Comparison of ENCODE assay signal across 8 mouse cellular contexts in genomic region chr1:38627683-38628361, GRCm38 (mm10). TPM values are rescaled to one million over a fixed set of nuclear protein-coding genes. Genes with fewer than 3 reads are reported as not detected.
DNase-seq lines count a peak whose midpoint lies in the region; ATAC-seq and TF ChIP-seq lines count a peak whose summit lies in the region.

No protein-coding gene starts in this region.

- no peak for TF ChIP-seq EP300 in lung, postnatal 0 days (IDR thresholded peaks at IDR 0.05)

- peak overlapping the region; percentile 79 for H3K9ac ChIP-seq in heart, embryonic 11.5 days (ENCODE audit: low read depth, low read length)
- peak overlapping the region; percentile 59 for H3K9ac ChIP-seq in lung, postnatal 0 days (replicated peaks; ENCODE audit: low read depth)

- ATAC-seq in heart, embryonic 11.5 days (replicated peaks; ENCODE audit: insufficient number of reproducible peaks, low FRiP score, low TSS enrichment) = peak; percentile 46; the same call in 1 of the 2 replicates
- peak; percentile 8; the same call in 1 of the 2 replicates for ATAC-seq in lung, postnatal 0 days

- no peak for TF ChIP-seq CTCF in lung, postnatal 0 days (IDR thresholded peaks at IDR 0.05)

- peaks cover 21% of the 10 kb centered on the region for H3K27me3 ChIP-seq in heart, embryonic 11.5 days (ENCODE audit: control insufficient read depth, insufficient read depth, low read length)
- no peaks in the 10 kb centered on the region for H3K27me3 ChIP-seq in lung, postnatal 0 days (replicated peaks; ENCODE audit: insufficient read depth, low read length)
- no peaks in the 10 kb centered on the region; the same call in 1 of the 2 replicates for H3K27me3 ChIP-seq in splenic B cell, adult 2 months (ENCODE audit: control insufficient read depth, insufficient read depth, low read length, poor library complexity, severe bottlenecking)

- peak; percentile 32 for DNase-seq in layer of hippocampus, adult 11-12 months (ENCODE audit: low spot score)
- no peak for DNase-seq in layer of hippocampus, adult 9-10 months (ENCODE audit: low spot score)
- peak; percentile 66 for DNase-seq in embryo, embryonic 10 days (ENCODE audit: low spot score)
- DNase-seq in layer of hippocampus, adult 9-11 months = peak; percentile 45
- DNase-seq in lung, postnatal 0 days (ENCODE audit: low spot score) = peak; percentile 16
- DNase-seq in splenic B cell, adult 2 months (ENCODE audit: low read depth, low spot score) = peak; percentile 14
- no peak for DNase-seq in c-Kit-positive CD71-positive TER-119-positive erythroid progenitor cells, embryonic 14.5 days (ENCODE audit: low spot score)

- H3K4me1 ChIP-seq in heart, embryonic 11.5 days (ENCODE audit: control insufficient read depth, insufficient read depth, low read length) = 0 out of 2 replicates have a peak, but pooled peaks cover 2% of the 10 kb centered on the region
- H3K4me1 ChIP-seq in lung, postnatal 0 days (ENCODE audit: insufficient read depth, low read depth, low read length) = peaks cover 4% of the 10 kb centered on the region; the same call in 1 of the 2 replicates

- peak overlapping the region; percentile 90 for H3K4me2 ChIP-seq in heart, embryonic 11.5 days
- H3K4me2 ChIP-seq in lung, postnatal 0 days (replicated peaks; ENCODE audit: low read depth, low read length) = peak overlapping the region; percentile 92

- H3K36me3 ChIP-seq in heart, embryonic 11.5 days (ENCODE audit: control insufficient read depth, insufficient read depth, low read length) = no peaks in the 10 kb centered on the region
- H3K36me3 ChIP-seq in lung, postnatal 0 days (ENCODE audit: insufficient read depth, low read length) = no peaks in the 10 kb centered on the region
- no peaks in the 10 kb centered on the region; the same call in 1 of the 2 replicates for H3K36me3 ChIP-seq in splenic B cell, adult 2 months (ENCODE audit: control insufficient read depth, insufficient read depth, low read length, poor library complexity, severe bottlenecking)

- H3K27ac ChIP-seq in heart, embryonic 11.5 days (ENCODE audit: low read depth, low read length) = peak overlapping the region; percentile 71
- H3K27ac ChIP-seq in lung, postnatal 0 days (ENCODE audit: low read length) = peak overlapping the region; percentile 74; the same call in 1 of the 2 replicates

- no peaks in the 10 kb centered on the region for H3K9me3 ChIP-seq in heart, embryonic 11.5 days (replicated peaks; ENCODE audit: control insufficient read depth, low read length)
- H3K9me3 ChIP-seq in lung, postnatal 0 days (ENCODE audit: low read length) = no peaks in the 10 kb centered on the region

- WGBS in heart, embryonic 11.5 days (ENCODE audit: insufficient replicate concordance) = 1% methylated on average over 40 of the region's 42 CpGs
- 3% methylated on average over 31 of the region's 42 CpGs for WGBS in lung, postnatal 0 days

- H3K4me3 ChIP-seq in heart, embryonic 11.5 days (ENCODE audit: low read depth, low read length) = peak overlapping the region; percentile 70
- peak overlapping the region; percentile 73 for H3K4me3 ChIP-seq in lung, postnatal 0 days (ENCODE audit: low read depth, low read length)

RNA-seq across cellular contexts. Expression of gene Aff3, which starts 36.9 kb away (rescaled TPM):
- 6.6 and 6.7 TPM in 2 replicates for polyA plus RNA-seq in heart, embryonic 11.5 days (2014; fragmentation: Nextera tagmentation; extraction: Ambion mirVana)
- polyA plus RNA-seq in lung, postnatal 0 days (2015; fragmentation: Nextera tagmentation; extraction: Ambion mirVana) = 5.9 and 6.6 TPM in 2 replicates

Comparison
In these comparisons a context has a peak if more than half of its experiments do, and no peak if none do; other contexts are left out.
1. DNase-seq: peak in layer of hippocampus, adult 11-12 months (single experiment), embryo, embryonic 10 days (single experiment), layer of hippocampus, adult 9-11 months (single experiment), lung, postnatal 0 days (single experiment) and splenic B cell, adult 2 months (single experiment); none in layer of hippocampus, adult 9-10 months (single experiment) and c-Kit-positive CD71-positive TER-119-positive erythroid progenitor cells, embryonic 14.5 days (single experiment).